19 mouse cellular contexts compared by ENCODE assay signal in genomic region chr4:124398354-124398753, GRCm38 (mm10).
A peak's percentile ranks its signal among the peaks of the same experiment; 100 is the strongest.
DNase-seq lines count a peak whose midpoint lies in the region; TF ChIP-seq lines count a peak whose summit lies in the region.
"Had no signal": no experiment of that assay in that cellular context is flagged by ENCODE, and none has a peak within 500 bp of the region (broad histone marks: within the 10 kb centered on the region; RNA-seq: fewer than 3 reads in every experiment).

No protein-coding gene starts in this region.

- peak; percentile 28 for DNase-seq in layer of hippocampus, adult 11-12 months (ENCODE audit: low spot score)
- DNase-seq in layer of hippocampus, postnatal 10 days (ENCODE audit: low spot score in 2 of 2) = no peak
- peak; percentile 82 for DNase-seq in brain, adult 2 months (ENCODE audit: low read depth, low spot score)
- peak; percentile 65 to 77 for DNase-seq in right cerebral cortex, adult 2 months (ENCODE audit: low spot score in 2 of 2)
- no peak for DNase-seq in adrenal gland, postnatal 36 days
- DNase-seq in kidney, adult 9 months = no peak
- no peak for DNase-seq in spleen, adult 12 weeks (ENCODE audit: low spot score)
- DNase-seq: adrenal gland, adult 8-10 months; cerebellum, postnatal 14 days; gastrocnemius, postnatal 25 days; kidney, adult 11 months; kidney, postnatal 14 days; liver, embryonic 13.5 days; lung, embryonic 14.5 days; lung, postnatal 4 days; retina, postnatal 1 day had no signal

- H3K9me3 ChIP-seq in E14TG2a.4 (ENCODE audit: low read length) = no peaks in the 10 kb centered on the region
- H3K9me3 ChIP-seq: hindbrain, embryonic 10.5 days; limb, embryonic 12.5 days; liver, embryonic 13.5 days had no signal

- H3K4me1 ChIP-seq in E14TG2a.4 (replicated peaks; ENCODE audit: low read depth, low read length) = peaks cover 32% of the 10 kb centered on the region
- H3K4me1 ChIP-seq: liver, embryonic 13.5 days had no signal

- 0 out of 2 replicates have a peak overlapping the region, but pooled peaks have one; percentile 32 for H3K4me3 ChIP-seq in E14TG2a.4 (replicated peaks; ENCODE audit: low read length)
- H3K4me3 ChIP-seq: hindbrain, embryonic 10.5 days; limb, embryonic 12.5 days; liver, embryonic 13.5 days had no signal

- peaks cover 37% of the 10 kb centered on the region for H3K27me3 ChIP-seq in E14TG2a.4 (ENCODE audit: insufficient read depth, low read length)
- H3K27me3 ChIP-seq: liver, embryonic 13.5 days had no signal

- no peaks in the 10 kb centered on the region for H3K36me3 ChIP-seq in E14TG2a.4 (ENCODE audit: insufficient read depth, low read length)
- H3K36me3 ChIP-seq: hindbrain, embryonic 10.5 days; limb, embryonic 12.5 days; liver, embryonic 13.5 days had no signal

- no peak for TF ChIP-seq CTCF in E14TG2a.4 (conservative IDR thresholded peaks at IDR 0.05; ENCODE audit: low read length)

Comparison
In these comparisons a context has a peak if more than half of its experiments do, and no peak if none do; other contexts are left out.
1. DNase-seq: peak in layer of hippocampus, adult 11-12 months (single experiment), brain, adult 2 months (single experiment) and right cerebral cortex, adult 2 months (2 of 2); none in layer of hippocampus, postnatal 10 days (0 of 2), adrenal gland, postnatal 36 days (0 of 2), kidney, adult 9 months (single experiment) and spleen, adult 12 weeks (single experiment).